Mouse (Mus musculus) Patski (cell line): ENCODE results near the gene Sspo. TPM values are rescaled to one million over a fixed set of nuclear protein-coding genes. Genes with fewer than 3 reads are reported as not detected.

Experiments used
- ATAC-seq: fragments of 100-300 bp; one replicate; pipeline ENCODE4 v1.8.0; 2021
- CTCF ChIA-PET: fragments of 350-600 bp; sonication (Branson Sonifier 250); formaldehyde crosslinking; loops from one replicate; lab custom pipeline; 2022; ENCODE audit warnings: inconsistent platforms; lab: Charles Lee
- POLR2A ChIA-PET: fragments of 350-600 bp; sonication (Branson Sonifier 250); formaldehyde crosslinking; loops from one replicate; lab custom pipeline; 2022; ENCODE audit warnings: antibody characterized with exemption, inconsistent platforms; lab: Charles Lee
- DNase-seq: peaks from one replicate; pipeline ENCODE4 v3.0.0-alpha.2; 2011; ENCODE audit warnings: low read depth, low spot score
- H3K27me3 ChIP-seq: fragments of 371-371 bp; one replicate; pipeline ENCODE4 v1.5.1; 2021
- CTCF ChIP-seq: fragments of 100-300 bp; IDR thresholded peaks from one replicate; pipeline ENCODE4 v1.5.1; 2021
- in situ Hi-C: fragments of 300-500 bp; cut with MboI; formaldehyde crosslinking; loops from 3 replicates; pipeline ENCODE4 v1.11.1; 2018; ENCODE audit warnings: low pct_unique_long_range_greater_than_20kb, mixed read lengths
- polyA plus RNA-seq: library from polyadenylated mRNA; unstranded; gene quantifications from one replicate; pipeline ENCODE4 v1.2.3, GENCODE M21; 2021

Sspo gene
- polyA plus RNA-seq, 1 experiment from 2014 or later: 0.05 TPM

- DNase-seq (no peak), ATAC-seq (no peak)
- ChIA-PET CTCF (no interaction called here), POLR2A (interaction anchor here (0.6 kb wide), 1 partner anchor 25 kb away, joined by 6 read pairs; no protein-coding TSS in a partner anchor)
- no peak for TF ChIP-seq CTCF
- in situ Hi-C loops: loop anchor here (25.0 kb wide), 1 partner anchor 291 kb away; no protein-coding TSS in a partner anchor
- peaks cover 55% of the 10 kb centered on the region for H3K27me3 ChIP-seq
Observed at GRCm38 (mm10) chr6:48478446-48478845, 30.4 kb downstream of the Sspo start.

DNA sequence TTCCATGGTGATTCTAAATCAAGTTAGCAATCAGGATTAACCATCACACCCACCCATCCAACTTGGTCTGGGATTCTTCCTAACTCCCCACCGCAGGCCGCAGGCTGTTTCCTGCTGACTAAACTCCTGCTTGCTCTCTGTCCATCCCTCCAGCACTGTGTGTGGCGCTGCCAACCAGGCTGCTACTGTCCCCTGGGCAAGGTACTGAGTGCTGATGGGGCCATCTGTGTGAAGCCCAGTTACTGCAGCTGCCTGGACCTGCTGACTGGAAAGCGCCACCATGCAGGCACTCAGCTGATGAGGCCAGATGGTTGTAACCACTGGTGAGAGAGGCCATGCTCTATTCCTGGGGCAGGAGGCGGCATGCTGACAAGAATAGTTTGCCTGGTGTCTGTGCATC, 34.5 kb downstream of the Sspo start:
- POLR2A ChIA-PET: no interaction called here
- ATAC-seq: no peak
- DNase-seq: no peak
- CTCF ChIA-PET: interaction anchor here (0.9 kb wide), 1 partner anchor 16 kb away, joined by 3 read pairs; no protein-coding TSS in a partner anchor
- TF ChIP-seq CTCF: no peak
- in situ Hi-C loops: loop anchor here (25.0 kb wide), 1 partner anchor 295 kb away; no protein-coding TSS in a partner anchor
- peaks cover 57% of the 10 kb centered on the region for H3K27me3 ChIP-seq

DNA sequence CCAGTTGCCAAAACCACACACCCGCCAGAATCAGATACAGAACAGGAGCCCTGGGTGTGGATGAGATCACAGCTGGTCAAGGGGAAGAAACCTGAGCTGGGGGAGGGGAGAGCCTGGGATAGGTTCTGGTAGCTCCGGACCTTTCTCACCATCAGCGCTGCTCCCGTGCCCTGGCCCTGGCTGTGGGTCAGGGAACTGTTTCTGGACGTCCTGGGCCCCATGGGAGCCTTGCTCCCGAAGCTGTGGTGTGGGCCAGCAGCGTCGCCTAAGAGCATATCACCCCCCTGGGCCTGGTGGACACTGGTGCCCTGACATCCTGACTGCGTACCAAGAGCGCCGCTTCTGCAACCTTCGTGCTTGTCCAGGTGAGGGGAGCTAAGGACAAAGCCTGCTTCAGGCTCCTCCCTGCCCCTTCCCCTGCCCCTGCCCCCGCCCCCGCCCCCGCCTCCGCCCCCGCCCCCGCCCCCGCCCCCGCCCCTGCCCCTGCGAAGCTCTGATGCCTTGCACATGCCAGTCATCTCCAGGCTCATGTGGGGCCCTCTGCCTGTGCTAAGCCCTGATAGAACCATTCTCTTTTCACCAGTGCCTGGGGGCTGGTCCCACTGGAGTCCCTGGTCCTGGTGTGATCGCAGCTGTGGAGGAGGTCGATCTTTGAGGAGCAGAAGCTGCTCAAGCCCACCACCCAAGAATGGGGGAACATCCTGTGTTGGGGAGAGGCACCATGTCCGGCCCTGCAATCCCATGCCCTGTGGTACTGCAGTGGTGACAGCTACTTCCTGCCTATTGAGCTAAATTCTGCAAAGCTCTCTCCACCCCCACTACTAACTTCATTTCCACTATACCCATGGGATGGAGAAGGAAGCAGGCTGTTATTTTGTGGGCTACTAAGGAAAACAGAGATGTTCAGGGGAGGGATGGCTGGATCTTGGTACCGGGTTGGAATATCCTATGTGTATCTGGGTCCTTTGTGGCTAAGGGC, 40.0 kb downstream of the Sspo start:
- DNase-seq (no peak), ATAC-seq (no peak)
- peaks cover 80% of the 10 kb centered on the region for H3K27me3 ChIP-seq
- ChIA-PET CTCF (interaction anchor here (1.0 to 1.7 kb wide), 2 partner anchors 25 to 44 kb away, joined by 3 read pairs; no protein-coding TSS in a partner anchor), POLR2A (no interaction called here)
- no peak for TF ChIP-seq CTCF
- in situ Hi-C loops: loop anchor here (25.0 kb wide), 1 partner anchor 301 kb away; no protein-coding TSS in a partner anchor

DNA sequence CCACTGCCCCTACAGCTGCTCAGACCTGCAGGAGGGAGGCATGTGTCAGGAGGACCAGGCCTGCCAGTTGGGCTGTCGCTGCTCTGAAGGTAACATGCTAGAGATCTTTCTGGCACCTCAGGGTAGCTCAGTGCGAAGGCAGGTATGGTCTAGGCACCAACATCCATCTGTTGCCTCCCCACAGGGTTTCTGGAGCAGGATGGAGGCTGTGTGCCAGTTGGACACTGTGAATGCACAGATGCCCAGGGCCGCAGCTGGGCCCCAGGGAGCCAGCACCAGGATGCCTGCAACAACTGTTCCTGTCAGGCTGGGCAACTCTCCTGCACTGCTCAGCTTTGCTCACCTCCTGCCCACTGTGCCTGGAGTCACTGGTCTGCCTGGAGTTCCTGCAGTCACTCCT, 41.7 kb downstream of the Sspo start:
- ChIA-PET POLR2A (no interaction called here), CTCF (no interaction called here)
- no peak for ATAC-seq
- in situ Hi-C loops: loop anchor here (25.0 kb wide), 1 partner anchor 302 kb away; no protein-coding TSS in a partner anchor
- H3K27me3 ChIP-seq: peaks cover 69% of the 10 kb centered on the region
- DNase-seq: no peak
- no peak for TF ChIP-seq CTCF

- peaks cover 61% of the 10 kb centered on the region for H3K27me3 ChIP-seq
- no peak for TF ChIP-seq CTCF
- ATAC-seq (no peak), DNase-seq (no peak)
- CTCF ChIA-PET: no interaction called here
- POLR2A ChIA-PET: no interaction called here
- in situ Hi-C loops: loop anchor here (25.0 kb wide), 1 partner anchor 304 kb away; no protein-coding TSS in a partner anchor
Observed at GRCm38 (mm10) chr6:48491361-48491760, 43.3 kb downstream of the Sspo start.

DNA sequence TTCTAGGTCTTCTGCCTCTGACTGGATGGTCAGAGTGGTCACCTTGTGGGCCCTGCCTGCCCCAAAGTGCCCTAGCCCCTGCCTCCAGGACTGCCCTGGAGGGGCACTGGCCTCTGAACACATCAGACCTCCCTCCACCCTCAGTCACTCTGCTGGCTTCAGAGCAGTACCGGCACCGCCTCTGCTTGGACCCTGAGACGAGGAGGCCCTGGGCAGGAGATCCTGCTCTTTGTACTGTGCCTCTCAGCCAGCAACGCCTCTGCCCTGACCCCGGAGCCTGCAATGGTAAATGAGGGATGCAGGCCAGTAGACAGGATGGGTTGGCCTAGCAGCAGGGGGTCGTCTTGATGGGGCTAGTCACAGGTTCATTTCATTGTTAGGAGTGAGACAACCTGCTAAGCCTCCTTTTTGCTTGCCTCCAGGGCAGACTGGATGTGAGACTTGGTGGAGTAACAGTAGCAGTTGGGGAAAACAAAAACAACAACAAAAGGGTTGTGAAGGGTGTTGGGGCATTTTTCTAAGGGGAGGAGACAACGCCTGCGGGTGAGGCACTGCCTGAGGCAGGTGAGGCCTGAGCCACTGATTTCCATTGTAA, 45.2 kb downstream of the Sspo start:
- CTCF ChIA-PET: no interaction called here
- peaks cover 51% of the 10 kb centered on the region for H3K27me3 ChIP-seq
- in situ Hi-C loops: loop anchor here (25.0 kb wide), 1 partner anchor 306 kb away; no protein-coding TSS in a partner anchor
- POLR2A ChIA-PET: no interaction called here
- ATAC-seq: no peak
- DNase-seq: no peak
- no peak for TF ChIP-seq CTCF

DNA sequence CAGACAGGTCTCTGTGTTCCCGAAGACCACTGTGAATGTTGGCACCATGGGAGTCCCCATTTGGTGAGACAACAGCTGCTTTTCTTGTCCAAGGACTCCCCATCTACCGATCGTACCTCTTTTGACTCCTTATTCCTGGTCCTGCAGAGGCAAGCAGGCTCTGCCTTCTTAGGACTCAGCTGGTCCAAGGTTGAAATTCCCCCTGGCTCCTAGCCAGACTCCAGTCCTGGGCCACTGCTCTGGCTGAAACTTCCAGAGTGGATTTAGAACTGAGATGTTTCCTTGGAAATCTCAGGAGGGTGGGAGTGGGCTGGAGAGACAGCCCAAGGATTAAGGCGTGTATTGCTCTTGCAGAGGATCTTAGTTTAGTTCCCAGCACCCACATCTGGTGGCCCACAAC, 49.5 kb downstream of the Sspo start:
- TF ChIP-seq CTCF: no peak
- peaks cover 15% of the 10 kb centered on the region for H3K27me3 ChIP-seq
- in situ Hi-C loops: loop anchor here (25.0 kb wide), 1 partner anchor 310 kb away; no protein-coding TSS in a partner anchor
- POLR2A ChIA-PET: no interaction called here
- no peak for ATAC-seq
- DNase-seq: no peak
- CTCF ChIA-PET: no interaction called here

DNA sequence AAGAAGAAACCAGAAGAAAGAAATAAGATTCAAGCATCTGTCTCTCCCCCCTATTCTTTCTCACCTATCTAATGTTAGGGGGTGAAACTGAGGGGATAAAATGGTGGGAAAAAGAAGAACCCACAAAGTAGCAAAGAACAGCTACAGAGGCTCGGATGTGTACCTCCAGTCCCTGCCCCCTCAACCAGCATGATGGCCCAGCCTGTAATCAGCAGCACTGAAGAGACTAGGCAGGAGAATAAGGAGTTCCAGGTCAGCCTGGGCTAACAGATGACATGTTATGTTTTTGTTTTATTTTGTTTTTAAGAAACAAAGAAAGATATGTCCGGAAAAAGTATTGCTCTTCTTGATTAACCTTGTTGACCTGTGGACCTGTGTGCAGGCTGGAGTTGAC, 55.8 kb downstream of the Sspo start:
- ChIA-PET CTCF (no interaction called here), POLR2A (interaction anchor here (1.2 kb wide), 2 partner anchors 58 to 61 kb away, joined by 3 read pairs; partner anchors contain the start of gene Zfp467)
- DNase-seq (no peak), ATAC-seq (peak; percentile 15)
- in situ Hi-C loops: no loop called here
- no peaks in the 10 kb centered on the region for H3K27me3 ChIP-seq
- TF ChIP-seq CTCF: no peak

DNA sequence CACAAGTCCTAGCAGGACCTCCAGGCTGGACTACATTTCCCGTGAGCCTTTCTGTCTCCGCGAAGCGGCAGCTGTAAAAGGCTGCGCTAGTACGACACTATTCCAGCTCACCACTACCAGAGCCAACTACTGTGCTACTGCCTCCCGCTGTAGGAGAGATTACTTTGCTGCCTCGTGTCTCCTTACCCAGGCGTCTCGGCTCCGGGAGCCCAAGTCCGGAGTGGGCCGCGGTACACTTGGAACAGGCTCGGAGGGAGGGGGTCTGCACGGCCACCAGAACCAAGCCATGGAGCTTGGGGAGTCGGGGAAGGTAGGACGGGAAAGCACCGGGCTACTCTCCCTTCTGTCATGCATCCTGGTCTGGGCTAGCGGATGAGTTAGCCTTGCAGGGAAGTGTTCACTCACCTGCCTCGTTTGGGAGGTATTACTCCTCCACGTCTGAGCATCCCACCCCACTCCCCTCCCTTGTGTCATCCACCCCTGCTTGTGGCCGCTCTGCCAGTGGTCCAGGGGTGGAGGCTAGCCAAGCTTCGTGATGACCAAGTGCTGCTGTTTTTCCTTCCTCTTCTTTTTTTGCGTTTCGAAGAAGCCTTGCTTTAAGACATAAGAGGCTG, 56.3 kb downstream of the Sspo start:
- no peaks in the 10 kb centered on the region for H3K27me3 ChIP-seq
- ATAC-seq (peak; percentile 94), DNase-seq (peak; percentile 27)
- in situ Hi-C loops: no loop called here
- ChIA-PET CTCF (no interaction called here), POLR2A (interaction anchor here (1.2 kb wide), 2 partner anchors 58 to 62 kb away, joined by 3 read pairs; partner anchors contain the start of gene Zfp467)
- no peak for TF ChIP-seq CTCF

GRCm38 (mm10) chr6:48508087-48508486, 60.1 kb downstream of the Sspo start:
- CTCF ChIA-PET: no interaction called here
- POLR2A ChIA-PET: no interaction called here
- no peak for TF ChIP-seq CTCF
- DNase-seq: no peak
- H3K27me3 ChIP-seq: no peaks in the 10 kb centered on the region
- ATAC-seq: no peak
- in situ Hi-C loops: no loop called here
